Mouse (Mus musculus): ENCODE results near the gene Ska3. TPM values are rescaled to one million over a fixed set of nuclear protein-coding genes. Genes with fewer than 3 reads are reported as not detected.

Gene Ska3
- polyA plus RNA-seq, 1 experiment, result 12.0 TPM

- no peak for TF ChIP-seq GATA1 (IDR thresholded peaks at IDR 0.05; ENCODE audit: low read length)
Measured at GRCm38 (mm10) chr14:57808558-57808957, 17.4 kb downstream of the Ska3 start.

DNA sequence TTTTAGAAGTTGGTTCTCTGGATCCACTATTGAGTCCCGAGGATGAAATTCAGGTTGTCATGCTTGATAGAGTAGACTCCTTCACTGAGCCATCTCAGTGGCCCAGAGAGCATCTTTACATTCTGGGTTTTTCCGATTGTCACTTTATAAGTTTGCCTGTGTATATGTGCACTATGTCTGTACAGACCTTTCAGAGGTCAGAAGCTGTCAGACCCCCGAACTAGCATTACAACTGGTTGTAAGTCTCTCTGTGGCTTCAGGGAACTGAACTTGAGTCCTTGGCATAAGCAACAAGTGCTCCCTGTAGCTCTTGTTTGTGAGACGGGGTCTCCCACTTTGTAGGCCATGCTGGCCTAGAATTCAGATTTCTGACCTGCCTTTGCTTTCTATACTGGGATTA, 22.3 kb downstream of the Ska3 start:
- no peak for TF ChIP-seq GATA1 (IDR thresholded peaks at IDR 0.05; ENCODE audit: low read length)

- TF ChIP-seq GATA1 (IDR thresholded peaks at IDR 0.05; ENCODE audit: low read length), result no peak
Measured at GRCm38 (mm10) chr14:57797991-57798931, 27.7 kb downstream of the Ska3 start, which contains the start of gene Sap18. Sap18 (plus strand) TSS chr14:57798180.

GRCm38 (mm10) chr14:57797551-57797950, 28.4 kb downstream of the Ska3 start:
- no peak for TF ChIP-seq GATA1 (IDR thresholded peaks at IDR 0.05; ENCODE audit: low read length)

GRCm38 (mm10) chr14:57791171-57791570, 34.8 kb downstream of the Ska3 start:
- no peak for TF ChIP-seq GATA1 (IDR thresholded peaks at IDR 0.05; ENCODE audit: low read length)

DNA sequence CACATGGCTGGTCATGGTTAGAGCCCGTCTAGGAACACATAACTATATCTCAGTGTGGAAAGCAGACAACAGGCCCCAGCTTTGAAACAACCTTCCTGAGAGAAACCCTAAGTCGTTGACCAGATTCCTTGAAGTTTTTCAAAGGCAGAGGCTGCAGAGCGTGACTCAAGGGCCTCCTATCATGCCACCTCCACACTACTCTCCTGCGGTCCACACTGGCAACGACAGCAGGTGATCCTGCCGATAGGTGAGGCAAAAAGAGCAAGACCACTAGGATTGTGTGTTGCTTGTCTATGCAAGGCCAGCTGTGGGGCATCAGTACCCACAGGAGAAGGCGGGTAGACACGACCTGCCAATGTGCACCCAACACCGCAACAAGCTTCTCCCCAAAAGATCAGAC, 36.2 kb downstream of the Ska3 start:
- TF ChIP-seq GATA1 (IDR thresholded peaks at IDR 0.05; ENCODE audit: low read length), result no peak

GRCm38 (mm10) chr14:57789311-57789710, 36.7 kb downstream of the Ska3 start:
- no peak for TF ChIP-seq GATA1 (IDR thresholded peaks at IDR 0.05; ENCODE audit: low read length)

- no peak for TF ChIP-seq GATA1 (IDR thresholded peaks at IDR 0.05; ENCODE audit: low read length)
Measured at GRCm38 (mm10) chr14:57787406-57787805, 38.6 kb downstream of the Ska3 start.

GRCm38 (mm10) chr14:57772157-57772815, 53.7 kb downstream of the Ska3 start:
- TF ChIP-seq GATA1 (IDR thresholded peaks at IDR 0.05; ENCODE audit: low read length), result no peak

- TF ChIP-seq GATA1 (IDR thresholded peaks at IDR 0.05; ENCODE audit: low read length), result no peak
Measured at GRCm38 (mm10) chr14:57769102-57769501, 56.9 kb downstream of the Ska3 start.

DNA sequence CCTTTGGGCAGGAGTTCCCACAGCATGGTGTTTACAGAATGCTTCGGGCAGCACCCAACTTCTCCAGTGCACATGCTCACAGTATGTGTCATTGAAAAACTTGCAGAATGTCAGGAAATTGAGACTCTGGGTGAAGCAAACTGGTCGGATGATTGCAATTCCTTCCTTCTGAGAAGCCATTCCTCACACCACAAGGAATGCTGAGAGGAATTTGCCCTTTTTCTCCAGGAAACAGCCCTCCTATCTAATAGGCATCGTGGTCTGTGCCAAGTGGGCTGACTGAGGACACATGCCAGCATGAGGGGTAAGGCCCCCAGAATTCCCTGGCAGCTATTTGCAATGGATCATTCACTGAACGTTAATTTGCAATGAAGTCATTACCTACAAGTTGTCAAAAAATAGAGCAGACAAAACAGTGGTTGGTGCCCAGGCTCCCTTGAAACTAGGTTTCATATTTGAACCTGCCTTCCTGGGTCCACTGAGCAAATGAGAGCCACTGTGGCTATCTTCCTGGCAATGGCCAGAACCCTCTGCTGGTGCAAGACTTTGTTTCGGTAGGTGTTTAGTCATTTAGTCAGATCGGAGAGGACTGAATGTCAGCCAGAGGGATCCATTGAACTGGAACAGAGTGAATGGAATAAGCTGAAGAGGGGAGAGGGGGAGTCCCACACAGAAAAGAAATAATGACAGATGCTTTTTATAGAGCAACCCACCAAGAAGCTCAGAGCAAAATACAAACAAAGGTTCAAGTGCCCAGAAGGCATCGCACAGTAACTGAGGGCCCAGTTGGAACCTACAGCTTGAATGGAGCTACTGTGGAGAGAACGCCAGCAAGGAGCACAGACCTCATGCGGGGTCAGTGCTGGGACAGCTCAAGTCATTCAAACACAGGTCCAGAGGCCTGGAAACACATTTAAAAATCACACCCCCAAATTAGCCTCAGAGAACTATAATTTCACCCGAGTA, 65.3 kb downstream of the Ska3 start:
- no peak for TF ChIP-seq GATA1 (IDR thresholded peaks at IDR 0.05; ENCODE audit: low read length)

DNA sequence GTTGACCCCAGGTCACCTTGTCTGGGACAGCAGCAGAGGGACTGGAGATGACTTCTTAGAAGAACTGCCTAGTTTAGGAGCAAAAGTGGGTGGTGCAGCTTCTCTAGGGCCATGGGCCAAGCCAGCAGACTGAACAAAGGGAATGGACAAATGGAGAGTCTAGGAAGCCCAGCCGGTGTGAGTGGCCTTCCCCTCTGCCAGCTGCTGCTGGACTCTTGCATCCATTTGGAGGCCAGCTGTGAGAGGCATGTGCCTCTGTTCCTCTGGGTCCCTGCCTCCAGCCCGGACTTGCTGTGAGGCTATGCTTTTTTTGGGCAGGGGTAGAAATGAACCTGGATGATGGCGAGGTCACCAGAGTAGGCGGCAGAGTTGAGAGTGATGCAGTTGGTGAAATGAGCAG, 67.7 kb downstream of the Ska3 start, which contains the start of gene Lats2:
TSS of gene Lats2 (minus strand) at position 152 of the 400 bp plus-strand sequence.
- TF ChIP-seq GATA1 (IDR thresholded peaks at IDR 0.05; ENCODE audit: low read length), result no peak

Other genes with a start within 250 kb of the Ska3 start
- gene Xpo4, start 160.8 kb downstream of the Ska3 start, polyA plus RNA-seq (2012), result 4.7 and 20.5 TPM in 2 replicates
- gene Gm49361, start 80.1 kb downstream of the Ska3 start, polyA plus RNA-seq (2012), result not detected in 2 replicates
- 0.02 TPM in 1 of 2 replicates, not detected in the other for gene Lats2, start 67.8 kb downstream of the Ska3 start, polyA plus RNA-seq (2012)
- gene Sap18, start 28.0 kb downstream of the Ska3 start, polyA plus RNA-seq (2012), result 478 and 509 TPM in 2 replicates
- gene Mrpl57, start within 50 bp of the Ska3 start, polyA plus RNA-seq (2012), result 390 and 486 TPM in 2 replicates
- gene Zdhhc20, start 64.1 kb upstream of the Ska3 start, polyA plus RNA-seq (2012), result 0.54 and 1.5 TPM in 2 replicates
- gene Micu2, start 173.1 kb upstream of the Ska3 start, polyA plus RNA-seq (2012), result not detected in 2 replicates
- not detected in 2 replicates for gene Fgf9, start 244.4 kb upstream of the Ska3 start, polyA plus RNA-seq (2012)